Mouse (Mus musculus): ENCODE results near the gene 4931422A03Rik.

- TF ChIP-seq POLR2A (IDR thresholded peaks at IDR 0.05; ENCODE audit: low read depth, low read length) (no peak), CTCF (IDR thresholded peaks at IDR 0.05; ENCODE audit: borderline replicate concordance, insufficient read depth, low read length) (no peak)
Observed at GRCm38 (mm10) chr2:103946892-103947291, 81.3 kb downstream of the 4931422A03Rik start.
